Mouse (Mus musculus): Measurements from ENCODE around the gene Ddx21. TPM values are rescaled to one million over a fixed set of nuclear protein-coding genes. Genes with fewer than 3 reads are reported as not detected.

Ddx21 gene
- polyA plus RNA-seq, 1 experiment from 2014 or later = 19.0 TPM

GRCm38 (mm10) chr10:62555705-62556557 lies 46.1 kb downstream of the Ddx21 start:
- Histone ChIP-seq H3K4me3 (no peak overlapping the region), H3K4me1 (no peaks in the 10 kb centered on the region), H3K27me3 (no peaks in the 10 kb centered on the region), H3K36me3 (peaks cover 37% of the 10 kb centered on the region), H3K4me2 (replicated peaks) (no peak overlapping the region), H3K9me3 (no peaks in the 10 kb centered on the region), H3K9ac (replicated peaks) (no peak overlapping the region), H3K27ac (replicated peaks) (no peak overlapping the region)
- no peak for ATAC-seq (replicated peaks)
- WGBS = 79% methylated on average over 11 of the region's 11 CpGs

DNA sequence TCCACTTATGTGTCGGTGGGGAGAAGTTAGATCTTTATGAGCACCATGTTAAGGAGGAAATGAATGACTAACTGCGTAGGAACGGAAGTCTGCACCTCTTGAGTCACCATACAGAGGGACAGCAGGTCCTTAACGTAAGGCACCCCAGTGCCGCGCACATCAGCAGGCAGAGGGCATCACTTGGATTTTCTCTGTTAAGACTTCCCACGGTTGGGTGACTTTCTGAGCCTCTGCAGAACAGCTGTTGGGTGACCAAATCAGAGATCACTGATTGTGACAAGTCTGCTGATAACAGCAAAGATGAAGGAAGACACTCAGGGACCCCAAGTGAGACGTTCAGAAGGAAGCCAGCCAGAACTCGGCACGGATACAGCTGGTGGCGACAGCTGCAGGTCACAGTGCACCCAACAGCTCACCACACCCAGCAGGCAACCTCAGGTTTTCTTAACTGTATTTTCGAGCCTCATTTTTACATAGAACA lies 48.4 kb downstream of the Ddx21 start:
- Histone ChIP-seq H3K4me2 (replicated peaks) (no peak overlapping the region), H3K4me1 (no peaks in the 10 kb centered on the region), H3K9me3 (no peaks in the 10 kb centered on the region), H3K9ac (replicated peaks) (no peak overlapping the region), H3K27ac (replicated peaks) (no peak overlapping the region), H3K4me3 (no peak overlapping the region), H3K36me3 (peaks cover 15% of the 10 kb centered on the region), H3K27me3 (no peaks in the 10 kb centered on the region)
- ATAC-seq (replicated peaks) = no peak
- WGBS = 90% methylated on average over 12 of the region's 12 CpGs

DNA sequence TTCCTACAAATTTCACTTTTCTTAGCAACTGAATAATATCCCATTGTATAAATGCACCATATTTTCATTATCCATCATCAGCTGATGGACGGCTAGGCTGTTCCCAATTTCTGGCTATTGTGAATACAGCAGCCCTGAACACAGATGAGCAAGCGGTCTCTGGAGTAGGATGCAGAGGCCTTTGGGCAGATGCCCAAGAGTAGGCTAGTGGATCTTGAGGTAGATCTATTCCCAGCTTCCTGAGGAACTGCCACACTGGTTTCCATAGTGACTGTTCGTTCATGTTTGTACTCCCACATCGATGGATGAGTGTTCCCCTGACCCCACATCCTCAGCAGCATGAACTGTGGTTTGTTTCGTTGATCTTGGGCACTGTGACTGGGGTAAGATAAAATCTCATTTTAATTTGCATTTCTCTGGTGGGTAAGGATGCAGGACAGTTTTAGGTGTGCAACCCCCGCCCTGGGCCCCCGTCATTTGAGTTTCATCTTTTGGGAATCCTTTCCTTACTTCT lies 51.2 kb downstream of the Ddx21 start:
- no peak for ATAC-seq (replicated peaks)
- 82% methylated on average over 7 of the region's 7 CpGs for WGBS

DNA sequence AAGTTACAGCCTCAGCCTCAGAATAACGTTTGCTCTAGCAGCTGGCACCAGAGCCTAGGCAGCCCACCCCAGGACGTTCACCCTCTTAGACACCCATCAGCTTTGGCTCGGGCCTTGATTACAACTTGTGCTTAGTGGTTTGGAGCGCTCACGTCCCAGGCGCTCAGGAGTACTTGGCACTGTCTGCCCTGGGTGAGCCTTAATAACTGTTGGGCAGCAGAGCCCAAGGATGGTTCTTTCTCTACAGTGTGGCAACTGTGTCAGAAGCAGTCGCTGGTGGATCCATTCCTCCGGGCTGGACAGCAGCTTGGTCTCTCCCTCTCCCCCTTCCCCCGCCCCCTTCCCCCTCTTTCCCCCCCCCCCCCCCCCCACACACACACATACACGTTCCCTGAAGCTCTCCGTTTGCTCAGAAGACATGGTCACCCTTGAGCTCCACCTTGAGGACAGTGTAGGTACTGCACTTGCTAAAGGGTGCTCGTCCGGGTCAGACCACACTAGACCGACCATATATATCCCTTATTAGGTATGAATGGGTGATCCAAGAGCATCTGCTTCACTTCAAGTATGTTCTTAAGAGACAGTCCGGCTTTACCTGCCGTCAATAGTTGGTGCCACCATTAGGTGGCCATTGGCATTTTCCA lies 52.4 kb downstream of the Ddx21 start:
- no peak overlapping the region for H3K4me2 ChIP-seq (replicated peaks)
- H3K9me3 ChIP-seq = no peaks in the 10 kb centered on the region
- H3K4me1 ChIP-seq = no peaks in the 10 kb centered on the region
- ATAC-seq (replicated peaks) = no peak
- no peaks in the 10 kb centered on the region for H3K27me3 ChIP-seq
- WGBS = 30% methylated on average over 15 of the region's 16 CpGs
- H3K4me3 ChIP-seq = no peak overlapping the region
- H3K36me3 ChIP-seq = no peaks in the 10 kb centered on the region
- H3K9ac ChIP-seq (replicated peaks) = no peak overlapping the region
- H3K27ac ChIP-seq (replicated peaks) = no peak overlapping the region

More for the DNA sequence above, 51.2 kb downstream of the Ddx21 start:
- Histone ChIP-seq H3K4me3 (no peak overlapping the region), H3K4me2 (replicated peaks) (no peak overlapping the region), H3K9ac (replicated peaks) (no peak overlapping the region), H3K9me3 (no peaks in the 10 kb centered on the region), H3K36me3 (no peaks in the 10 kb centered on the region), H3K4me1 (no peaks in the 10 kb centered on the region), H3K27ac (replicated peaks) (no peak overlapping the region), H3K27me3 (no peaks in the 10 kb centered on the region)

DNA sequence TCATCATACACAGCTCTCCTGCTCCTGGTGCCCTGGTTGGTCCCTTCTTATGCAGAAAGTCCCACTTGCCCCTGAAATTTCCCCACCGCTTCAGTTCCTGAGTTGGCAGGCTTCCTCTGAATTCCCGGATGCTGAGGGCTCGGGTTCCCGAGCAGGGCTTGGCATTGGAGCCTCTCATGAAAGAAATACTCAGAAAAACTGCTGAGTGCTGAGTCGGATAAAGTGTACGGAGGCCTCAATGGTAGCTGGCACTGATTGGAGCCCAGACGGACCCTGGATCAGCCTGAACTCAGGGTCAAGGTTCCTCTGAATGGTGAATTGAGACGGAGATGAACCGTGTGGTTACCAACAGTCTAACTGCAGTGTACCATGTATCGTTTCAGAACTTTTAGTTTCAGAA lies 55.6 kb downstream of the Ddx21 start:
- Histone ChIP-seq H3K36me3 (no peaks in the 10 kb centered on the region), H3K4me2 (replicated peaks) (no peak overlapping the region), H3K4me3 (no peak overlapping the region), H3K27me3 (no peaks in the 10 kb centered on the region), H3K9ac (replicated peaks) (no peak overlapping the region), H3K9me3 (no peaks in the 10 kb centered on the region), H3K4me1 (no peaks in the 10 kb centered on the region), H3K27ac (replicated peaks) (no peak overlapping the region)
- no peak for ATAC-seq (replicated peaks)
- 83% methylated on average over 10 of the region's 10 CpGs for WGBS

DNA sequence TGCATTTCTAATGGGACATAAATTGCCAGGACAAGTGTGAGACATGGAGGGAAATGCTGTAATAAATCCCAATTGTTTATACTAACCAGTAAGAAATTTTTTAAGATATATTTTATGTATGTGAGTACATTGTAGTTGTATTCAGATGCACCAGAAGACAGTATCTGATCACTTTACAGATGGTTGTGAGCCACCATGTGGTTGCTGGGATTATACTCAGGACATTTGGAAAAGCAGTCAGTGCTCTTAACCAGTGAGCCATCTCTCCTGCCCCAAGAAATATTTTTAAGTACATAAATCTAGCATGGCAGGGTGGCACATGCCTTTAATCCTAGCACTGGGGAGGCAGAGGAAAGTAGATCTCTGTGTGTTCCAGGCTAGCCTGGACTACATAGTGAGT lies 56.3 kb downstream of the Ddx21 start:
- Histone ChIP-seq H3K27ac (replicated peaks) (no peak overlapping the region), H3K9me3 (no peaks in the 10 kb centered on the region), H3K4me2 (replicated peaks) (no peak overlapping the region), H3K4me1 (no peaks in the 10 kb centered on the region), H3K9ac (replicated peaks) (no peak overlapping the region), H3K27me3 (no peaks in the 10 kb centered on the region), H3K4me3 (no peak overlapping the region), H3K36me3 (no peaks in the 10 kb centered on the region)
- ATAC-seq (replicated peaks) = no peak

DNA sequence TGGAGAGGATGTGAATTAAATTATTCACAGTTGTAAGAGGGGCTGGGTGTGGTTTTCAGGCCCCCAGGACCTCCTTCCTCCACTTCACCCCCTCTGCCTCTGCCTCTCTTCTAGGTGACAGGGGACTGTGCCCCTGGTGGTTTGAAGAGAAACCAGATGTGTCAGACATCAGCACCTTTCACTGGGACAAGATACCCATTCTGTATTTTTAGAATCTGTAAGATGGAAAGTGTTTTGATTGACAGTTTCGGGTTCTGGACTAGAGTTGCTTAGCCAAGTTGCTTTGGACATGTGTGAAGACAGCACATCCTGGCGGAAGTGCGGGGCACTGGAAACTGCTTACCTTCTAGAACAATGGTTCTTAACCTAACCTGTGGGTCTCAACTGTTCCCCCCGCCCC lies 57.8 kb downstream of the Ddx21 start:
- Histone ChIP-seq H3K9me3 (no peaks in the 10 kb centered on the region), H3K36me3 (no peaks in the 10 kb centered on the region), H3K27me3 (no peaks in the 10 kb centered on the region), H3K27ac (replicated peaks) (no peak overlapping the region), H3K4me3 (no peak overlapping the region), H3K4me2 (replicated peaks) (no peak overlapping the region), H3K9ac (replicated peaks) (no peak overlapping the region), H3K4me1 (no peaks in the 10 kb centered on the region)
- no peak for ATAC-seq (replicated peaks)
- WGBS = 89% methylated on average over 4 of the region's 4 CpGs

DNA sequence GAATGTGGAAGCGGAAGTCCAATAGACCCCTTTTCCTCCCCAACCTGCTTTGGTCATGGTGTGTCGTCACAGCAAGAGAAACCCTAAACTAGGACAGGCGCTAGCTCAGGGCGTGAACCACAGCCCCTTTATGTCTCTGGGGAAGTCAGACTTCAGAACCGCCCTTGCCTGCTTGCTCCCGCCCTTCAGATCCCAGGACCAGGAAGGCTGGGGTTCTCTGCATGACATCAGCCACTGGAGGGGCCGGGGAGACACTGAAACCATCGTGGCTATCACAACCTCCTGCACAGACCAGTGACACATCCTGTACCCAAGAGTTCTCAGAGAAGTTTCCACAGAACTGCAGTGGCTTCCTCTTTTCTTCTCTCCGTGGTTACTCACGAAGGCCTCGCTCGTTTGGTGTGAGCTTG lies 58.7 kb downstream of the Ddx21 start:
- no peaks in the 10 kb centered on the region for H3K27me3 ChIP-seq
- H3K9ac ChIP-seq (replicated peaks) = no peak overlapping the region
- H3K9me3 ChIP-seq = no peaks in the 10 kb centered on the region
- no peaks in the 10 kb centered on the region for H3K4me1 ChIP-seq
- H3K4me2 ChIP-seq (replicated peaks) = no peak overlapping the region
- no peaks in the 10 kb centered on the region for H3K36me3 ChIP-seq
- no peak overlapping the region for H3K27ac ChIP-seq (replicated peaks)
- no peak for ATAC-seq (replicated peaks)
- 81% methylated on average over 12 of the region's 12 CpGs for WGBS
- H3K4me3 ChIP-seq = no peak overlapping the region

DNA sequence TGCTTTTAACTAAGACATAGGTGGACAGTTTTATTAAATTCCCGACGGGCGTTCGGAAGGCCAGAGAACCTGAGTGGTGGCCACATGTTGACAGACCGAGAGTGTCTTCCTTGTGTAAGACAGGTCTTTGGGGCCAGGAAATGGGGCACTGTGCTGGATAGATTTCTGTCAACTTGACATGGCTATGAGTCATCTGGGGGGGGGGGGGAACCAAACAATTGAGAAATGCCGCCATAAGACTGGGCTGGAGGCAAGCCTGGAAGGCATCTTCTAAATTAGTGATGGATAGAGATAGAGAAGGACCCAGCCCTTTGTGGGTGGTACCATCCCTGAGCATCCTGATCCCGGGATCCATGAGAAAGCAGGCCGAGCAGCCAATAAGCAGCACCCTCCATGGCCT lies 59.2 kb downstream of the Ddx21 start:
- H3K9me3 ChIP-seq = no peaks in the 10 kb centered on the region
- no peaks in the 10 kb centered on the region for H3K36me3 ChIP-seq
- no peaks in the 10 kb centered on the region for H3K27me3 ChIP-seq
- over 99% methylated on average over 8 of the region's 8 CpGs for WGBS
- no peak overlapping the region for H3K4me2 ChIP-seq (replicated peaks)
- no peaks in the 10 kb centered on the region for H3K4me1 ChIP-seq
- H3K9ac ChIP-seq (replicated peaks) = no peak overlapping the region
- ATAC-seq (replicated peaks) = no peak
- H3K4me3 ChIP-seq = no peak overlapping the region
- H3K27ac ChIP-seq (replicated peaks) = no peak overlapping the region

DNA sequence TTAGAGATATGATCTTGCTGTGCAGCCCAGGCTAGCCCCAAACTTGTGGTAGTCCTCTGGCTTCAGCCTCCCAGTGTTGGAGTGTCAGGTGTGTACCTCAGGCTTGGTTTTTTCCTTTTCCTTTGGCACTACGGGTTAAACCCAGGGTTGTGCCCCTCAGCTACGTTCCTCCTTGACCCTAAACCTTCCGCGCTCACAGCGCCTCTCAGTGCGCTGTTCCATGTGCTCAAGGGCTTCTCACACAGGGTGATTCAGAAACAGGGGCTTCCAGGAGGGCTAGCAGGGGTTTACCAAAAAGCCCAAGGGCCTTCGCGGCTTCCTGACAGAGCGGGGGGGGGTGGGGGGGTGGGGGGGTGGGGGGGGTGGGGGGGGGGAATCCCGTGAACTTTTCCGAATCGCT lies 59.6 kb downstream of the Ddx21 start:
- Histone ChIP-seq H3K4me3 (no peak overlapping the region), H3K4me2 (replicated peaks) (no peak overlapping the region), H3K9ac (replicated peaks) (no peak overlapping the region), H3K27ac (replicated peaks) (no peak overlapping the region), H3K9me3 (no peaks in the 10 kb centered on the region), H3K27me3 (no peaks in the 10 kb centered on the region), H3K36me3 (no peaks in the 10 kb centered on the region), H3K4me1 (no peaks in the 10 kb centered on the region)
- ATAC-seq (replicated peaks) = no peak
- 96% methylated on average over 12 of the region's 12 CpGs for WGBS

DNA sequence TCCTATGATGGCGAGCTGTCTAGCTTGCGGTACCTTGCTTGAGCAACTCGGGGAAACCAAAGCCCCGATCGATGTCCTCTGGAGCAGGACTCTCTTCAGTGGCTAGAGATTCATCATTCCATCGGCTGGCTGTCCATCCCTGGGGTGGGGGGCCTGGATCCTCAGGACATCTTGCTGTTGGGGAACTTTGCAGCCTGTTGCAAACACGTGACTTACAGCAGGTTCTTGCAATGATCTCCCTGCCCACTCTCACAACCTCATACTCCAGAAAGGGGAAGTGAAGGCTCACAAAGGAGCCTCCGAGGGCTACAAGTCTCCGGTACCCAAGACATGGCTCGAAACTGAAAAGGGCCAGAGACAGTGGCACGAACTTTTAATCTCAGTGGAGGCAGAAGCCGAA lies 60.6 kb downstream of the Ddx21 start:
- H3K4me1 ChIP-seq = no peaks in the 10 kb centered on the region
- WGBS = 96% methylated on average over 12 of the region's 12 CpGs
- H3K9ac ChIP-seq (replicated peaks) = no peak overlapping the region
- H3K36me3 ChIP-seq = no peaks in the 10 kb centered on the region
- H3K4me3 ChIP-seq = no peak overlapping the region
- H3K27ac ChIP-seq (replicated peaks) = no peak overlapping the region
- no peaks in the 10 kb centered on the region for H3K27me3 ChIP-seq
- no peaks in the 10 kb centered on the region for H3K9me3 ChIP-seq
- ATAC-seq (replicated peaks) = no peak
- no peak overlapping the region for H3K4me2 ChIP-seq (replicated peaks)

GRCm38 (mm10) chr10:62540800-62541199 lies 61.3 kb downstream of the Ddx21 start:
- no peaks in the 10 kb centered on the region for H3K9me3 ChIP-seq
- no peak overlapping the region for H3K4me2 ChIP-seq (replicated peaks)
- no peaks in the 10 kb centered on the region for H3K36me3 ChIP-seq
- ATAC-seq (replicated peaks) = no peak
- no peaks in the 10 kb centered on the region for H3K27me3 ChIP-seq
- 74% methylated on average over 3 of the region's 3 CpGs for WGBS
- H3K4me3 ChIP-seq = no peak overlapping the region
- no peak overlapping the region for H3K9ac ChIP-seq (replicated peaks)
- H3K27ac ChIP-seq (replicated peaks) = no peak overlapping the region
- no peaks in the 10 kb centered on the region for H3K4me1 ChIP-seq

All from forebrain, embryonic 15.5 days (tissue).